Mouse (Mus musculus): ENCODE data around the gene Zc3hc1. TPM values are rescaled to one million over a fixed set of nuclear protein-coding genes. Genes with fewer than 3 reads are reported as not detected.
A peak's percentile ranks its signal among the peaks of the same experiment; 100 is the strongest.

Gene Zc3hc1
- polyA plus RNA-seq, 1 experiment from 2014 or later, result 65.5 TPM

GRCm38 (mm10) chr6:30357561-30358177, 33.2 kb downstream of the Zc3hc1 start:
- Histone ChIP-seq H3K4me2 (ENCODE audit: low read length) (0 out of 2 replicates have a peak overlapping the region, but pooled peaks have one; percentile 20), H3K4me3 (ENCODE audit: low read length) (no peak overlapping the region), H3K4me1 (ENCODE audit: control insufficient read depth, insufficient read depth, low read depth, low read length) (no peaks in the 10 kb centered on the region), H3K9ac (ENCODE audit: low read depth, low read length) (no peak overlapping the region), H3K27ac (ENCODE audit: low read depth, low read length) (no peak overlapping the region), H3K9me3 (ENCODE audit: control insufficient read depth, low read length) (no peaks in the 10 kb centered on the region), H3K27me3 (replicated peaks; ENCODE audit: control insufficient read depth, insufficient read depth, low read length) (no peaks in the 10 kb centered on the region), H3K36me3 (ENCODE audit: control insufficient read depth, insufficient read depth, low read length) (no peaks in the 10 kb centered on the region)
- peak; percentile 81 for ATAC-seq
- WGBS, result 21% methylated on average over 9 of the region's 9 CpGs

- Histone ChIP-seq H3K27me3 (replicated peaks; ENCODE audit: control insufficient read depth, insufficient read depth, low read length) (no peaks in the 10 kb centered on the region), H3K4me1 (ENCODE audit: control insufficient read depth, insufficient read depth, low read depth, low read length) (no peaks in the 10 kb centered on the region), H3K27ac (ENCODE audit: low read depth, low read length) (no peak overlapping the region), H3K4me3 (ENCODE audit: low read length) (no peak overlapping the region), H3K36me3 (ENCODE audit: control insufficient read depth, insufficient read depth, low read length) (no peaks in the 10 kb centered on the region), H3K9me3 (ENCODE audit: control insufficient read depth, low read length) (no peaks in the 10 kb centered on the region), H3K4me2 (ENCODE audit: low read length) (no peak overlapping the region), H3K9ac (ENCODE audit: low read depth, low read length) (no peak overlapping the region)
- WGBS, result 89% methylated on average over 12 of the region's 12 CpGs
- ATAC-seq, result no peak
Observed at GRCm38 (mm10) chr6:30356680-30357079, 34.1 kb downstream of the Zc3hc1 start.

- WGBS, result 74% methylated on average over 5 of the region's 5 CpGs
- Histone ChIP-seq H3K4me1 (ENCODE audit: control insufficient read depth, insufficient read depth, low read depth, low read length) (no peaks in the 10 kb centered on the region), H3K9ac (ENCODE audit: low read depth, low read length) (no peak overlapping the region), H3K36me3 (ENCODE audit: control insufficient read depth, insufficient read depth, low read length) (no peaks in the 10 kb centered on the region), H3K4me3 (ENCODE audit: low read length) (no peak overlapping the region), H3K27me3 (replicated peaks; ENCODE audit: control insufficient read depth, insufficient read depth, low read length) (no peaks in the 10 kb centered on the region), H3K9me3 (ENCODE audit: control insufficient read depth, low read length) (no peaks in the 10 kb centered on the region), H3K4me2 (ENCODE audit: low read length) (no peak overlapping the region), H3K27ac (ENCODE audit: low read depth, low read length) (no peak overlapping the region)
- no peak for ATAC-seq
Observed at GRCm38 (mm10) chr6:30356161-30356560, 34.7 kb downstream of the Zc3hc1 start.

- no peaks in the 10 kb centered on the region for H3K27me3 ChIP-seq (replicated peaks; ENCODE audit: control insufficient read depth, insufficient read depth, low read length)
- 90% methylated on average over 8 of the region's 8 CpGs for WGBS
- H3K4me1 ChIP-seq (ENCODE audit: control insufficient read depth, insufficient read depth, low read depth, low read length), result no peaks in the 10 kb centered on the region
- no peak overlapping the region for H3K4me2 ChIP-seq (ENCODE audit: low read length)
- H3K9ac ChIP-seq (ENCODE audit: low read depth, low read length), result no peak overlapping the region
- no peaks in the 10 kb centered on the region for H3K36me3 ChIP-seq (ENCODE audit: control insufficient read depth, insufficient read depth, low read length)
- ATAC-seq, result no peak
- H3K27ac ChIP-seq (ENCODE audit: low read depth, low read length), result no peak overlapping the region
- no peak overlapping the region for H3K4me3 ChIP-seq (ENCODE audit: low read length)
- no peaks in the 10 kb centered on the region for H3K9me3 ChIP-seq (ENCODE audit: control insufficient read depth, low read length)
Observed at GRCm38 (mm10) chr6:30355701-30356100, 35.1 kb downstream of the Zc3hc1 start.

- no peak overlapping the region for H3K4me3 ChIP-seq (ENCODE audit: low read length)
- 52% methylated on average over 5 of the region's 5 CpGs for WGBS
- H3K4me2 ChIP-seq (ENCODE audit: low read length), result no peak overlapping the region
- no peaks in the 10 kb centered on the region for H3K4me1 ChIP-seq (ENCODE audit: control insufficient read depth, insufficient read depth, low read depth, low read length)
- no peak overlapping the region for H3K27ac ChIP-seq (ENCODE audit: low read depth, low read length)
- H3K36me3 ChIP-seq (ENCODE audit: control insufficient read depth, insufficient read depth, low read length), result no peaks in the 10 kb centered on the region
- ATAC-seq, result no peak
- no peak overlapping the region for H3K9ac ChIP-seq (ENCODE audit: low read depth, low read length)
- H3K27me3 ChIP-seq (replicated peaks; ENCODE audit: control insufficient read depth, insufficient read depth, low read length), result no peaks in the 10 kb centered on the region
- no peaks in the 10 kb centered on the region for H3K9me3 ChIP-seq (ENCODE audit: control insufficient read depth, low read length)
Observed at GRCm38 (mm10) chr6:30354760-30355159, 36.1 kb downstream of the Zc3hc1 start.

GRCm38 (mm10) chr6:30353661-30354060, 37.2 kb downstream of the Zc3hc1 start:
- ATAC-seq, result no peak
- Histone ChIP-seq H3K9me3 (ENCODE audit: control insufficient read depth, low read length) (no peaks in the 10 kb centered on the region), H3K36me3 (ENCODE audit: control insufficient read depth, insufficient read depth, low read length) (no peaks in the 10 kb centered on the region), H3K9ac (ENCODE audit: low read depth, low read length) (no peak overlapping the region), H3K27ac (ENCODE audit: low read depth, low read length) (no peak overlapping the region), H3K4me2 (ENCODE audit: low read length) (no peak overlapping the region), H3K4me1 (ENCODE audit: control insufficient read depth, insufficient read depth, low read depth, low read length) (no peaks in the 10 kb centered on the region), H3K27me3 (replicated peaks; ENCODE audit: control insufficient read depth, insufficient read depth, low read length) (no peaks in the 10 kb centered on the region), H3K4me3 (ENCODE audit: low read length) (no peak overlapping the region)
- 79% methylated on average over 8 of the region's 8 CpGs for WGBS

GRCm38 (mm10) chr6:30352762-30353161, 38.1 kb downstream of the Zc3hc1 start:
- Histone ChIP-seq H3K27me3 (replicated peaks; ENCODE audit: control insufficient read depth, insufficient read depth, low read length) (no peaks in the 10 kb centered on the region), H3K36me3 (ENCODE audit: control insufficient read depth, insufficient read depth, low read length) (no peaks in the 10 kb centered on the region), H3K4me3 (ENCODE audit: low read length) (no peak overlapping the region), H3K9me3 (ENCODE audit: control insufficient read depth, low read length) (no peaks in the 10 kb centered on the region), H3K9ac (ENCODE audit: low read depth, low read length) (no peak overlapping the region), H3K27ac (ENCODE audit: low read depth, low read length) (no peak overlapping the region), H3K4me1 (ENCODE audit: control insufficient read depth, insufficient read depth, low read depth, low read length) (no peaks in the 10 kb centered on the region), H3K4me2 (ENCODE audit: low read length) (no peak overlapping the region)
- 46% methylated on average over 8 of the region's 8 CpGs for WGBS
- no peak for ATAC-seq

GRCm38 (mm10) chr6:30351290-30351689, 39.5 kb downstream of the Zc3hc1 start:
- 83% methylated on average over 9 of the region's 9 CpGs for WGBS
- Histone ChIP-seq H3K4me3 (ENCODE audit: low read length) (no peak overlapping the region), H3K27ac (ENCODE audit: low read depth, low read length) (no peak overlapping the region), H3K4me1 (ENCODE audit: control insufficient read depth, insufficient read depth, low read depth, low read length) (no peaks in the 10 kb centered on the region), H3K4me2 (ENCODE audit: low read length) (no peak overlapping the region), H3K36me3 (ENCODE audit: control insufficient read depth, insufficient read depth, low read length) (no peaks in the 10 kb centered on the region), H3K9ac (ENCODE audit: low read depth, low read length) (no peak overlapping the region), H3K9me3 (ENCODE audit: control insufficient read depth, low read length) (no peaks in the 10 kb centered on the region), H3K27me3 (replicated peaks; ENCODE audit: control insufficient read depth, insufficient read depth, low read length) (no peaks in the 10 kb centered on the region)
- ATAC-seq, result no peak

- no peaks in the 10 kb centered on the region for H3K4me1 ChIP-seq (ENCODE audit: control insufficient read depth, insufficient read depth, low read depth, low read length)
- H3K4me3 ChIP-seq (ENCODE audit: low read length), result no peak overlapping the region
- 89% methylated on average over 4 of the region's 4 CpGs for WGBS
- H3K4me2 ChIP-seq (ENCODE audit: low read length), result no peak overlapping the region
- no peak overlapping the region for H3K9ac ChIP-seq (ENCODE audit: low read depth, low read length)
- H3K36me3 ChIP-seq (ENCODE audit: control insufficient read depth, insufficient read depth, low read length), result no peaks in the 10 kb centered on the region
- H3K27me3 ChIP-seq (replicated peaks; ENCODE audit: control insufficient read depth, insufficient read depth, low read length), result no peaks in the 10 kb centered on the region
- no peak overlapping the region for H3K27ac ChIP-seq (ENCODE audit: low read depth, low read length)
- no peaks in the 10 kb centered on the region for H3K9me3 ChIP-seq (ENCODE audit: control insufficient read depth, low read length)
- no peak for ATAC-seq
Observed at GRCm38 (mm10) chr6:30347288-30347801, 43.5 kb downstream of the Zc3hc1 start.
